Mouse (Mus musculus) thymus, postnatal 4 days (tissue): ENCODE data around the gene Myh9.

Experiments used
- DNase-seq: peaks from one replicate; pipeline ENCODE4 v3.0.0; 2021

Gene Myh9

GRCm38 (mm10) chr15:77782449-77783014, 59.4 kb downstream of the Myh9 start:
- peak; percentile 75 for DNase-seq

- peak; percentile 95 for DNase-seq
Measured at GRCm38 (mm10) chr15:77775186-77775963, 66.6 kb downstream of the Myh9 start.

GRCm38 (mm10) chr15:77774303-77774702, 67.7 kb downstream of the Myh9 start:
- DNase-seq = no peak

GRCm38 (mm10) chr15:77773099-77773915, 68.7 kb downstream of the Myh9 start:
- DNase-seq = no peak

- no peak for DNase-seq
Measured at GRCm38 (mm10) chr15:77770942-77771341, 71.0 kb downstream of the Myh9 start.

DNA sequence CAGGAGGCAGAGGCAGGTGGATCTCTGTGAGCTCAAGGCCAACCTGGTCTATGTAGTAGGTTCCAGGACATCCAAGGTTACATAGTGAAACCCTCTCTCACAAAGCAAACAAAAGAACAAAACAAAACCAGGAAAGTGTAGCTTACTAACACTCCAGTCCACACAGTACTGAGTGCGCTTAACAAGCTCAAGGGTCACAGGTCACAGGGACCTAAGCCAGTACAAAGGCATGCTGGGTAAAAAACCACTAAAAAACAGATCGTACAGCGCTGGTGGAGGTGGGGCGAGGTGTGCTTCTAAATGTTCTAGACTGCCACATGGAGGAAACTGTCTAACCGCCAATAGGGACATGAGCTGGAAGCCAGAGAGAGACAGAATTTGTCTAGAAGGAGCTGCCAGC, 71.6 kb downstream of the Myh9 start:
- no peak for DNase-seq

DNA sequence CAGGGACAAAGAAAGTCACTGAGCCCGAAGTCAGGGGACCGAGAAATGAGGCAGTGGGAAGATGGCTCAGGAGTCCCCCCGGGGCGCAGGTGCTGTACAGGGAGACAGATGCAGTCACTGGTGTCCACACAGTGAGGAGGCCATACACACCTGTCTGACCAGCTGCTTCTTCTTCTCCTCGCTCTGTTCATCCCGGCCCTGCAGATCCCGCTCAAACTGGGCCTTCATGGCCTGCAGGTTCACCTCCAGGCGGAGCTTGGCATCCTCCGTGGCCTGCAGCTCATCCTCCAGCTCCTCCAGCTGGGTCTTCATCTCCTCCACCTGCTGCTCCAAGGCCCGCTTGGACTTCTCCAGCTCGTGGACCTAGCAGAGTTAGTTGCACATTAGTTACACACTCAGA, 75.0 kb downstream of the Myh9 start:
- DNase-seq = no peak

- no peak for DNase-seq
Measured at GRCm38 (mm10) chr15:77765484-77766093, 76.4 kb downstream of the Myh9 start.

- no peak for DNase-seq
Measured at GRCm38 (mm10) chr15:77764391-77765006, 77.5 kb downstream of the Myh9 start.

GRCm38 (mm10) chr15:77763702-77764101, 78.3 kb downstream of the Myh9 start:
- no peak for DNase-seq

- no peak for DNase-seq
Measured at GRCm38 (mm10) chr15:77763050-77763449, 78.9 kb downstream of the Myh9 start.

DNA sequence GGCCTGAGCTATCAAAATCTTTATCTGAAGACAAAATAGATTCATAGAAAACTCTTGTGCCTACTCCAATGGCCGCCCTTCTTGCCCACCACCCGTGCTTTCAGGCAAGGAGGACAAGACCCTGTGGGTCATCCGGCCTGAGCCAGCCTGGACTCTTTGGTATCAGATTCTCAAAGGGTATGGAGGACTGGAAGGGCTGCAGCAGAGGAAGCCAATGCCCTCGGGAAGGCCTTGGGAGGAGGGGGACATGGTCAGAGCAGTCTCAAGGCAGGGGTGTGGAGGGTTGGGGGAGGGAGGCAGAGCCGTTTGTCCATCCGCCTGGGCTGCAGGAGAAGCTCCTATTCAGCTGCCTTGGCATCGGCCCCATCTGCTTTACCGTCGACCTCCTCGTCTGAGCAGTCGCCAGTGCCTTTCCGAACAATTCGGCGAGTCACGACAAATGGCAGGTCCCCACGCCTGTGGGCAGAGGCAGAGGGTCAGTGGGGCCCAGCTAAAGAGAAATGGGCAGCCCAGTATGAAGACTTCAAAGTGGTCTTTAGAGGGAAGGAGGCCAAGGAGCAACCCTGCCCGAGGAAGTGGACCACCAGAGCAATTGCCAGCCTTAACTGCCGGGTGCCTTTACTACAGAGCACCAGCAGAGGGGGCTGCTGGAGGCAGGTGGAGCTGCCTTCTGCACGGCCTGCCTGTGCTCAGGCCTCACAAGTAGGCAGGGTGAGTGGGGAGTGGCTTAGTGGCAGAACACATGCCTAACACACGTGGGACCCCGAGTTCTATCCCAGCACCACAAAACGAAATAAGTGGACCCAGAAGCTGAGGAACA, 80.2 kb downstream of the Myh9 start:
- DNase-seq = peak; percentile 79

DNA sequence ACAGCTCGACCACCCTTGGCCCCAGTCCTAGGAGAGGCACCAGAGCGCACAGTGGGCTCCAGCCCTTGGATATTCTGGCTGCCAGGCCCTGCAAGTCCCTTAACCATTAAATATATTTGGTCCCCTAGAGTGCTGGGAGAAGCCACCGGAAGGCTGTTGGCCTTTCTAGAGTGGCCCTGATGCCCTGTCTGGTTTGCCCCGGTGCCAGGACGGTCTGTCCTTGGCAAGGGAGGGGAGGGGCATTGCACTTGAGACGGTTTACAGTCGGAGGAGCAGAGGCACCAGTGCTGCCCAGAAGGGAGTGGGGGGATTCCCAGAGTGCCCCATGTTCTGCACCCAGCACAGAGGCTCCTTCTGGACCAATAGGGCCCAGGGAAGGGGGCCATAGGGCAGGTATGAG, 80.9 kb downstream of the Myh9 start:
- no peak for DNase-seq

GRCm38 (mm10) chr15:77760037-77760436, 81.9 kb downstream of the Myh9 start:
- DNase-seq = no peak

DNA sequence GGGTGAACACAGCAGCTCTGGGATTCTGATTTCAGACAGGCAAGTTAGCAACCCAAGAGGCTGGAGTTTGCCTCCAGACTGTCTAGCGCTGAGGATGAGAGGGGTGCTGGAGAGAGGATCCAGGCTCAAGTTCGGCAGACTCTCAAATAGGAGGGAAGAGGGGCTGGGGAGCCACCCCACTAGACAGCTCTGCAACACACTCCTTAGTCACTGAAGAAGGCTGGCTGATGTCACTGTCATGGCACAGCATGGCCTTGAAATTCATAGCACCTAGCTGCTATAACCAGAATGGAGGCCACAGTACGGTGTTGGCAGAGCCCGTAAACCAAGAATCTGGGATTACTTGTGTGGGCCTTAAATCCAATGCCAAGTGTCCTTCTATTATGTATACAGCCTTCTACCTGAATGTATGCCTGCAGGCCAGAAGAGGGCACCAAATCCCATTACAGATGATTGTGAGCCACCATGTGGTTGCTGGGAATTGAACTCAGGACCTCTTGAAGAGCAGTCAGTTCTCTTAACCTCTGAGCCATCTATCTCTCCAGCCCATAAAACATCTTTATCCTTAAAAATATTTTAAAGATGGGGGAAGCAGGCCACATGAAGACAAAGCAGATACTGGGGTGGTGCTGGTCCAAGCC, 84.3 kb downstream of the Myh9 start:
- DNase-seq = no peak

GRCm38 (mm10) chr15:77756848-77757247, 85.1 kb downstream of the Myh9 start, which contains the start of gene Apol8:
Gene Apol8 (minus strand): TSS chr15:77757003.
- peak; percentile 74 for DNase-seq

- no peak for DNase-seq
Measured at GRCm38 (mm10) chr15:77756081-77756480, 85.9 kb downstream of the Myh9 start.

DNA sequence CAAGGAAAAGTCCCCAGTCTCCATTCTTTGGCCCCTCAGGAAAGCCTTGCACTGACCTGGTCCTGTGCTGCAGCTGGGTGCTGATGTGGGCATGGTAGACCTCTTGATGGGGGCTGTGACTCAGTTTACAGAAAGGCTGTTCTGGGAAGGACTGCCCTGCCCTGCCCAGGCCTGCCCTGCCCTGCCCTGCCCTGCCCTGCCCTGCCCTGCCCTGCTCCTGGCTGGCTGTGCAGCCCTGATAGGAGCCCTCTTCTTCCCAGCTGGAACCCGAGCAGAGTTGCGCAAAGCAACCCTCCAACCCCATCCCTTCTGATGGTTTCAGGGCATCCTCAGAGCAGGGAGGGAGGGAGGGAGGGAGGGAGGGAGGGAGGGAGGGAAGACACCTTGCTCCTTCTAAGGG, 86.8 kb downstream of the Myh9 start:
- DNase-seq = no peak

DNA sequence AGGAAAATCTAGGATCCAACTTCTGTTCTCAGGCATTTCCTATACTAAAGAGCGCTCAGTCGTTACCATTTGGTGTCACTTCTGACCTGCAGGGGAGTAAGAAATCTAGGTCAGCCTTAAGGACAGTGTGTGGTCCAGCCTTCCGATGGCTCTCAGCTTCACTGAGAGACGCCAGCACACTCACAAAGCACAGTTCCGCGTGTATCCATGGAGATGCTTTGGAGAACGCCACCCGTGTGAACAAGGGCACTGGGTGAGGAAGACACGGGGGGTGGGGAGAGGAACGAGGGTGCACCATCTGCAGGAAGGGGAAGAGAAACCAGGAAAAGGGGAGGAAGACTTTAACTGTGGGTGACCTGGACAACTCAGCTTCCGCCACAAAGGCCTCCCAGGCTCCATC, 89.5 kb downstream of the Myh9 start:
- DNase-seq = no peak

GRCm38 (mm10) chr15:77750461-77750860, 91.5 kb downstream of the Myh9 start:
- peak; percentile 71 for DNase-seq

GRCm38 (mm10) chr15:77749717-77750116, 92.3 kb downstream of the Myh9 start:
- no peak for DNase-seq
